ENCODE assay signal across 13 mouse cellular contexts in the genomic region with DNA sequence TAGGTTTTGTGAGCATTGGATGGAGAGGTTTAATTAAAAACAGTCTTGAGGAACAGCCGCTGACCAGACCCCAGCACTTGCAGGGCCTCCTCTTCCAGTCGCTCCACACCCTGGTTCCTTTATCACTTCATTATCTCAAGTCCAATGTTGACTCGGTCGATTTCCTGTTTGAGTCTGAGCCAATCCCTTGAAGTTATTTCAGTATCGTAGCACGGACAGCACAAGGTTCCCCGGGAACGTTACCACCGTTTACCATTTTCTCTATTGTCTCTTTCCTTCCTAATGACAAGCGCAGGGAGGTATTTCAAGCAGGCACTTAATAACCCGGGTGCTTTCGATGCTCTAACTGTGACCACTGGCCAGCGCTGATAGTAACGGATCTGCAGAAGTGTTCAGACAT. TPM values are rescaled to one million over a fixed set of nuclear protein-coding genes. Genes with fewer than 3 reads are reported as not detected.
DNase-seq lines count a peak whose midpoint lies in the region; ATAC-seq and TF ChIP-seq lines count a peak whose summit lies in the region.
"Had no signal": no experiment of that assay in that cellular context is flagged by ENCODE, and none has a peak within 500 bp of the region (broad histone marks: within the 10 kb centered on the region; RNA-seq: fewer than 3 reads in every experiment).

No protein-coding gene starts in this region.

- intact Hi-C loops in heart, adult 2 months (cut with DNase I) = no loop called here

- 10% methylated on average over 14 of the region's 14 CpGs for WGBS in heart, adult 2 months
- 2% methylated on average over 14 of the region's 14 CpGs for WGBS in heart, postnatal 0 days
- 23% methylated on average over 14 of the region's 14 CpGs for WGBS in liver, embryonic 12.5 days (ENCODE audit: insufficient replicate concordance)
- WGBS in midbrain, embryonic 16.5 days = 72% methylated on average over 14 of the region's 14 CpGs
- 87% methylated on average over 14 of the region's 14 CpGs for WGBS in hindbrain, embryonic 10.5 days

- TF ChIP-seq EP300 in heart, adult 2 months (IDR thresholded peaks at IDR 0.05; ENCODE audit: insufficient read depth, low read depth, low read length) = no peak
- no peak for TF ChIP-seq EP300 in heart, postnatal 0 days (IDR thresholded peaks at IDR 0.05; ENCODE audit: low read depth)

- no peak for DNase-seq in heart, adult 2 months
- DNase-seq in heart, adult 8-10 months (ENCODE audit: low spot score) = no peak
- peak; percentile 8 for DNase-seq in heart, postnatal 0 days (ENCODE audit: low spot score)
- DNase-seq in lung, postnatal 4 days = peak; percentile 30 to 31
- no peak for DNase-seq in cerebellum, adult 8-10 months
- no peak for DNase-seq in hindbrain, embryonic 10.5 days (ENCODE audit: low spot score)
- DNase-seq: cerebellum, postnatal 25 days; kidney, postnatal 36 days; left cerebral cortex, postnatal 4 days; right cerebral cortex, postnatal 14 days had no signal

- H3K4me3 ChIP-seq in heart, adult 2 months = peak overlapping the region; percentile 22; the same call in 1 of the 2 replicates
- peak overlapping the region; percentile 21; the same call in 1 of the 2 replicates for H3K4me3 ChIP-seq in heart, postnatal 0 days (ENCODE audit: low read depth, low read length)
- no peak overlapping the region for H3K4me3 ChIP-seq in liver, embryonic 12.5 days
- H3K4me3 ChIP-seq in midbrain, embryonic 16.5 days (ENCODE audit: low read depth, low read length) = no peak overlapping the region
- no peak overlapping the region for H3K4me3 ChIP-seq in hindbrain, embryonic 10.5 days
- H3K4me3 ChIP-seq: hindbrain, embryonic 15.5 days had no signal

- peaks cover 3% of the 10 kb centered on the region; the same call in 1 of the 2 replicates for H3K4me1 ChIP-seq in heart, adult 2 months (ENCODE audit: control insufficient read depth, insufficient read depth, low read length)
- no peaks in the 10 kb centered on the region for H3K4me1 ChIP-seq in heart, postnatal 0 days (ENCODE audit: control insufficient read depth, insufficient read depth)
- peaks cover 13% of the 10 kb centered on the region for H3K4me1 ChIP-seq in liver, embryonic 12.5 days
- H3K4me1 ChIP-seq in midbrain, embryonic 16.5 days (ENCODE audit: control insufficient read depth, insufficient read depth, low read length) = no peaks in the 10 kb centered on the region
- 0 out of 2 replicates have a peak, but pooled peaks cover 5% of the 10 kb centered on the region for H3K4me1 ChIP-seq in hindbrain, embryonic 10.5 days (replicated peaks)
- H3K4me1 ChIP-seq: hindbrain, embryonic 15.5 days had no signal

- no peak overlapping the region for H3K9ac ChIP-seq in heart, adult 2 months (ENCODE audit: low read depth, low read length)
- no peak overlapping the region for H3K9ac ChIP-seq in heart, postnatal 0 days (replicated peaks; ENCODE audit: low read depth, low read length)
- H3K9ac ChIP-seq in liver, embryonic 12.5 days = no peak overlapping the region
- H3K9ac ChIP-seq in midbrain, embryonic 16.5 days (ENCODE audit: low read depth, low read length) = no peak overlapping the region
- H3K9ac ChIP-seq: hindbrain, embryonic 15.5 days had no signal

- H3K36me3 ChIP-seq in heart, adult 2 months (ENCODE audit: control insufficient read depth, insufficient read depth, low read length) = no peaks in the 10 kb centered on the region; the same call in 1 of the 2 replicates
- no peaks in the 10 kb centered on the region for H3K36me3 ChIP-seq in heart, postnatal 0 days (replicated peaks; ENCODE audit: control insufficient read depth, insufficient read depth, low read length)
- H3K36me3 ChIP-seq in liver, embryonic 12.5 days = no peaks in the 10 kb centered on the region
- no peaks in the 10 kb centered on the region for H3K36me3 ChIP-seq in midbrain, embryonic 16.5 days (ENCODE audit: control insufficient read depth, insufficient read depth, low read length)
- no peaks in the 10 kb centered on the region for H3K36me3 ChIP-seq in hindbrain, embryonic 10.5 days
- H3K36me3 ChIP-seq: hindbrain, embryonic 15.5 days had no signal

- no peak for ATAC-seq in heart, postnatal 0 days (ENCODE audit: insufficient read depth, low read depth)
- ATAC-seq in liver, embryonic 12.5 days = no peak
- no peak for ATAC-seq in midbrain, embryonic 16.5 days

- TF ChIP-seq CTCF in heart, adult 2 months (IDR thresholded peaks at IDR 0.05) = no peak
- TF ChIP-seq CTCF in heart, postnatal 0 days (IDR thresholded peaks at IDR 0.05; ENCODE audit: low read depth) = no peak

- peak overlapping the region; percentile 53 for H3K4me2 ChIP-seq in heart, postnatal 0 days (ENCODE audit: low read depth, low read length)
- peak overlapping the region; percentile 24 for H3K4me2 ChIP-seq in liver, embryonic 12.5 days
- no peak overlapping the region for H3K4me2 ChIP-seq in midbrain, embryonic 16.5 days (ENCODE audit: low read length)
- H3K4me2 ChIP-seq: hindbrain, embryonic 15.5 days had no signal

- no peak overlapping the region for H3K27ac ChIP-seq in heart, adult 2 months
- no peak overlapping the region for H3K27ac ChIP-seq in heart, postnatal 0 days (ENCODE audit: low read depth)
- H3K27ac ChIP-seq in liver, embryonic 12.5 days = no peak overlapping the region
- no peak overlapping the region for H3K27ac ChIP-seq in midbrain, embryonic 16.5 days (ENCODE audit: low read length)
- H3K27ac ChIP-seq in hindbrain, embryonic 10.5 days = no peak overlapping the region
- H3K27ac ChIP-seq: hindbrain, embryonic 15.5 days had no signal

- TF ChIP-seq POLR2A in heart, adult 2 months (IDR thresholded peaks at IDR 0.05; ENCODE audit: insufficient read depth, low read depth, low read length) = no peak

- no peaks in the 10 kb centered on the region for H3K79me2 ChIP-seq in heart, adult 2 months (replicated peaks; ENCODE audit: control insufficient read depth, insufficient read depth, low read length)

- no peaks in the 10 kb centered on the region for H3K9me3 ChIP-seq in heart, postnatal 0 days (replicated peaks; ENCODE audit: control insufficient read depth, low read length)
- no peaks in the 10 kb centered on the region for H3K9me3 ChIP-seq in liver, embryonic 12.5 days (replicated peaks)
- H3K9me3 ChIP-seq in midbrain, embryonic 16.5 days (replicated peaks; ENCODE audit: control insufficient read depth, low read length, poor library complexity, severe bottlenecking) = no peaks in the 10 kb centered on the region
- H3K9me3 ChIP-seq in hindbrain, embryonic 10.5 days = no peaks in the 10 kb centered on the region
- H3K9me3 ChIP-seq: hindbrain, embryonic 15.5 days had no signal

- H3K27me3 ChIP-seq in heart, adult 2 months (ENCODE audit: control insufficient read depth, insufficient read depth, low read length) = no peaks in the 10 kb centered on the region
- H3K27me3 ChIP-seq in heart, postnatal 0 days (ENCODE audit: control insufficient read depth, insufficient read depth, low read length) = no peaks in the 10 kb centered on the region
- H3K27me3 ChIP-seq in liver, embryonic 12.5 days (replicated peaks) = no peaks in the 10 kb centered on the region
- H3K27me3 ChIP-seq in midbrain, embryonic 16.5 days (ENCODE audit: control insufficient read depth, insufficient read depth, low read depth, low read length) = no peaks in the 10 kb centered on the region
- no peaks in the 10 kb centered on the region for H3K27me3 ChIP-seq in hindbrain, embryonic 10.5 days (ENCODE audit: insufficient read depth, poor library complexity, severe bottlenecking)
- H3K27me3 ChIP-seq: hindbrain, embryonic 15.5 days had no signal

RNA-seq across cellular contexts. Expression of a gene that starts 40.8 kb away (rescaled TPM):
- 1 to 10 TPM; 2.4 to 3.4 TPM for total RNA-seq in heart, adult 2 months (2021)
- polyA plus RNA-seq in heart, adult 2 months (2012; rRNA removed) = 1.7 and 2.1 TPM in 2 replicates
- total RNA-seq in heart, adult 8-10 months (2022) = 1 to 10 TPM; 1.1 to 3.1 (median 2.2) TPM
- total RNA-seq in heart, postnatal 0 days (2014; rRNA removed; ENCODE audit: low replicate concordance) = 1.6 and 2.1 TPM in 2 replicates
- polyA plus RNA-seq in heart, postnatal 0 days (2015; fragmentation: Nextera tagmentation; extraction: Ambion mirVana) = 3.2 and 3.7 TPM in 2 replicates
- 5.9 and 6.2 TPM in 2 replicates for polyA plus RNA-seq in liver, embryonic 12.5 days (2016; fragmentation: Nextera tagmentation; extraction: Ambion mirVana)
- 43.3 and 51.8 TPM in 2 replicates for polyA plus RNA-seq in midbrain, embryonic 16.5 days (2015; fragmentation: Nextera tagmentation; extraction: Ambion mirVana)
- 30.6 and 32.1 TPM in 2 replicates for polyA plus RNA-seq in hindbrain, embryonic 10.5 days (2016; fragmentation: Nextera tagmentation; extraction: Ambion mirVana)

Comparison
In these comparisons a context has a peak if more than half of its experiments do, and no peak if none do; other contexts are left out.
1. DNase-seq: peak in heart, postnatal 0 days (single experiment) and lung, postnatal 4 days (2 of 2); none in heart, adult 2 months (0 of 2), heart, adult 8-10 months (single experiment), cerebellum, adult 8-10 months (single experiment) and hindbrain, embryonic 10.5 days (single experiment).
2. H3K4me3 ChIP-seq: peak in heart, adult 2 months (single experiment) and heart, postnatal 0 days (single experiment); none in liver, embryonic 12.5 days (single experiment), midbrain, embryonic 16.5 days (single experiment) and hindbrain, embryonic 10.5 days (single experiment).